Mouse (Mus musculus): ENCODE data around the gene Cacng7. TPM values are rescaled to one million over a fixed set of nuclear protein-coding genes. Genes with fewer than 3 reads are reported as not detected.

Gene Cacng7
- 3.9 and 4.6 TPM in 2 replicates for polyA plus RNA-seq (2014; fragmentation: Nextera tagmentation; extraction: Ambion mirVana)

- Histone ChIP-seq H3K4me2 (replicated peaks; ENCODE audit: low read depth, low read length) (peak within 1 kb of the TSS; percentile 71), H3K9me3 (ENCODE audit: control insufficient read depth, low read length) (no peaks in the 10 kb centered on the region), H3K4me3 (ENCODE audit: low read depth, low read length) (peak within 1 kb of the TSS; percentile 75), H3K27ac (ENCODE audit: low read depth, low read length) (peak within 1 kb of the TSS; percentile 86), H3K36me3 (ENCODE audit: control insufficient read depth, insufficient read depth, low read length) (no peaks in the 10 kb centered on the region), H3K4me1 (replicated peaks; ENCODE audit: control insufficient read depth, insufficient read depth, low read length) (peaks cover 2% of the 10 kb centered on the region; the same call in 1 of the 2 replicates), H3K9ac (ENCODE audit: low read depth, low read length) (peak within 1 kb of the TSS; percentile 84), H3K27me3 (ENCODE audit: control insufficient read depth, insufficient read depth, low read length) (peaks cover 2% of the 10 kb centered on the region)
- WGBS: under 1% methylated on average over 63 of the region's 65 CpGs
- ATAC-seq (ENCODE audit: low FRiP score) (peak; percentile 79), DNase-seq (ENCODE audit: low spot score) (peak; percentile 83)
These were observed at the start of gene Cacng7 for GRCm38 (mm10) chr7:3332619-3333521. Gene Cacng7 (plus strand): TSS chr7:3332955.

DNA sequence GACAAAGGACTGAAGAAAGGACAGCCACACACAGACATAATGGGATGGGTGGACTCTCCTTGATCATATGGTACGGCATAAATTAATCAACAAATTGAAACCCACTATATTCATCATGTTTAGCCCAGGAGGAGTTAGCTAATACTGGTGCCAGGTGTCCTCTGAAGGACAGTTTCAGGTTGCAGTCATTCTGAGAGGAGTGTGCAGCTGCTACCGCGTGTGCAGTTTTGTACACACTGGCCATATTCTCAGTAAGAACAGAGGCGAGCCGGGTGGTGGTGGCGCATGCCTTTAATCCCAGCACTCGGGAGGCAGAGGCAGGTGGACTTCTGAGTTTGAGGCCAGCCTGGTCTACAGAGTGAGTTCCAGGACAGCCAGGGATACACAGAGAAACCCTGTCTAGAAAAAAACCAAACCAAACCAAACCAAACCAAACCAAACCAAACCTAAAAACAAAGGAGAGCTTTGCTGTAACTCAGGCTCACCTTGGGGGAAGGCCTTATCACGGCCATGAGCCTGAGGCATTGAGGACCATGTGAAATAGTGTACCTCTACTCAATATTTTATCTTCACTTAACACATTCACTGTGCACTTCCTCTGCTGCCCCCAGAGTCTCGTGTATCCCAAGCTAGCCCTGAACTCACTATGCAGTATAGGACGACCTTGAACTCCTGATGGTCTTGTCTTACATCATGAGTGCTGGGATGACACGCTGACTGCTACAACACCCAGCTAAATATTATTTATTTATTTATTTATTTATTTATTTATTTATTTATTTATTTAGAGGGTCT lies 49.5 kb upstream of the Cacng7 start:
- Histone ChIP-seq H3K9me3 (ENCODE audit: control insufficient read depth, low read length) (no peaks in the 10 kb centered on the region), H3K4me1 (replicated peaks; ENCODE audit: control insufficient read depth, insufficient read depth, low read length) (no peaks in the 10 kb centered on the region), H3K4me2 (replicated peaks; ENCODE audit: low read depth, low read length) (no peak overlapping the region), H3K27me3 (ENCODE audit: control insufficient read depth, insufficient read depth, low read length) (no peaks in the 10 kb centered on the region), H3K27ac (ENCODE audit: low read depth, low read length) (no peak overlapping the region), H3K36me3 (ENCODE audit: control insufficient read depth, insufficient read depth, low read length) (no peaks in the 10 kb centered on the region), H3K4me3 (ENCODE audit: low read depth, low read length) (no peak overlapping the region), H3K9ac (ENCODE audit: low read depth, low read length) (no peak overlapping the region)
- DNase-seq (ENCODE audit: low spot score) (no peak), ATAC-seq (ENCODE audit: low FRiP score) (no peak)
- 85% methylated on average over 11 of the region's 11 CpGs for WGBS

- no peak overlapping the region for H3K27ac ChIP-seq (ENCODE audit: low read depth, low read length)
- H3K4me3 ChIP-seq (ENCODE audit: low read depth, low read length): no peak overlapping the region
- H3K9me3 ChIP-seq (ENCODE audit: control insufficient read depth, low read length): no peaks in the 10 kb centered on the region
- H3K36me3 ChIP-seq (ENCODE audit: control insufficient read depth, insufficient read depth, low read length): no peaks in the 10 kb centered on the region
- no peaks in the 10 kb centered on the region for H3K27me3 ChIP-seq (ENCODE audit: control insufficient read depth, insufficient read depth, low read length)
- DNase-seq (ENCODE audit: low spot score) (no peak), ATAC-seq (ENCODE audit: low FRiP score) (no peak)
- WGBS: 86% methylated on average over 10 of the region's 10 CpGs
- no peak overlapping the region for H3K4me2 ChIP-seq (replicated peaks; ENCODE audit: low read depth, low read length)
- H3K9ac ChIP-seq (ENCODE audit: low read depth, low read length): no peak overlapping the region
- H3K4me1 ChIP-seq (replicated peaks; ENCODE audit: control insufficient read depth, insufficient read depth, low read length): no peaks in the 10 kb centered on the region; the same call in 1 of the 2 replicates
These were observed 48.2 kb upstream of the Cacng7 start for GRCm38 (mm10) chr7:3284604-3285003.

GRCm38 (mm10) chr7:3286036-3286435 lies 46.7 kb upstream of the Cacng7 start:
- ATAC-seq (ENCODE audit: low FRiP score): no peak
- Histone ChIP-seq H3K27ac (ENCODE audit: low read depth, low read length) (no peak overlapping the region), H3K4me1 (replicated peaks; ENCODE audit: control insufficient read depth, insufficient read depth, low read length) (no peaks in the 10 kb centered on the region; the same call in none of the 2 replicates), H3K27me3 (ENCODE audit: control insufficient read depth, insufficient read depth, low read length) (no peaks in the 10 kb centered on the region), H3K4me2 (replicated peaks; ENCODE audit: low read depth, low read length) (no peak overlapping the region), H3K9me3 (ENCODE audit: control insufficient read depth, low read length) (no peaks in the 10 kb centered on the region), H3K9ac (ENCODE audit: low read depth, low read length) (no peak overlapping the region), H3K4me3 (ENCODE audit: low read depth, low read length) (no peak overlapping the region), H3K36me3 (ENCODE audit: control insufficient read depth, insufficient read depth, low read length) (no peaks in the 10 kb centered on the region)
- DNase-seq (ENCODE audit: low spot score): no peak
- 92% methylated on average over 5 of the region's 5 CpGs for WGBS

DNA sequence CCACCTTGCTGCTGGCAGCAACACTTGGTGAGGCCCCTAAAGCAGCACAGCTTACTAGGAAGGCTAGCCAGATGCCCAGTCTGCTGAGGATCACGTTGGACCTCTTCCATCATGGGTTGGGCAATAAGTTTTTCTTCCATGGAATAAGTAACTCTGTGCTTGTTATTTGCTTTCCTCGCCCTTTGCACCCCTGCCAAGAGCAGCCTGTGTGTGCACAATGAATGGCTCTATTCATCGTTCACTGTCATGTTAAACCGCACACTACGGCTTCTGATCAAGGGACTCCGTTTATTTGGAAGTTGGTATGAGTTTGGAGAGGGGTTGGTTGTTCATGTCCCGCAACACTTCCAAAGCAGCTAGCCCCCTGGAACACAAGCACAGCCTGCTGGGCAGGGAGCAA lies 45.6 kb upstream of the Cacng7 start:
- Histone ChIP-seq H3K36me3 (ENCODE audit: control insufficient read depth, insufficient read depth, low read length) (no peaks in the 10 kb centered on the region), H3K4me2 (replicated peaks; ENCODE audit: low read depth, low read length) (no peak overlapping the region), H3K9me3 (ENCODE audit: control insufficient read depth, low read length) (no peaks in the 10 kb centered on the region), H3K27ac (ENCODE audit: low read depth, low read length) (no peak overlapping the region), H3K9ac (ENCODE audit: low read depth, low read length) (no peak overlapping the region), H3K27me3 (ENCODE audit: control insufficient read depth, insufficient read depth, low read length) (no peaks in the 10 kb centered on the region), H3K4me1 (replicated peaks; ENCODE audit: control insufficient read depth, insufficient read depth, low read length) (no peaks in the 10 kb centered on the region; the same call in none of the 2 replicates), H3K4me3 (ENCODE audit: low read depth, low read length) (no peak overlapping the region)
- WGBS: 61% methylated on average over 7 of the region's 7 CpGs
- DNase-seq (ENCODE audit: low spot score) (no peak), ATAC-seq (ENCODE audit: low FRiP score) (no peak)

GRCm38 (mm10) chr7:3288976-3289970 lies 43.5 kb upstream of the Cacng7 start, which contains the start of the genes Myadm and Prkcg:
Gene Myadm (plus strand): TSS chr7:3289080.
Gene Prkcg (plus strand): TSS chr7:3289179.
- 2% methylated on average over 30 of the region's 30 CpGs for WGBS
- H3K9ac ChIP-seq (ENCODE audit: low read depth, low read length): peak within 1 kb of the TSS; percentile 58
- no peaks in the 10 kb centered on the region; the same call in none of the 2 replicates for H3K4me1 ChIP-seq (replicated peaks; ENCODE audit: control insufficient read depth, insufficient read depth, low read length)

GRCm38 (mm10) chr7:3290257-3291033 lies 42.3 kb upstream of the Cacng7 start:
- Histone ChIP-seq H3K27me3 (ENCODE audit: control insufficient read depth, insufficient read depth, low read length) (no peaks in the 10 kb centered on the region), H3K36me3 (ENCODE audit: control insufficient read depth, insufficient read depth, low read length) (no peaks in the 10 kb centered on the region), H3K9ac (ENCODE audit: low read depth, low read length) (no peak overlapping the region; the same call in 1 of the 2 replicates), H3K9me3 (ENCODE audit: control insufficient read depth, low read length) (no peaks in the 10 kb centered on the region), H3K27ac (ENCODE audit: low read depth, low read length) (peak overlapping the region; percentile 61; the same call in 1 of the 2 replicates), H3K4me2 (replicated peaks; ENCODE audit: low read depth, low read length) (peak overlapping the region; percentile 63), H3K4me1 (replicated peaks; ENCODE audit: control insufficient read depth, insufficient read depth, low read length) (no peaks in the 10 kb centered on the region; the same call in none of the 2 replicates), H3K4me3 (ENCODE audit: low read depth, low read length) (peak overlapping the region; percentile 44)
- peak; percentile 98 for DNase-seq (ENCODE audit: low spot score)
- peak; percentile 96 for ATAC-seq (ENCODE audit: low FRiP score)
- WGBS: under 1% methylated on average over 18 of the region's 18 CpGs

More at GRCm38 (mm10) chr7:3288976-3289970, 43.5 kb upstream of the Cacng7 start, which contains the start of the genes Myadm and Prkcg:
- DNase-seq (ENCODE audit: low spot score): peak; percentile 81
- peak; percentile 39 for ATAC-seq (ENCODE audit: low FRiP score)
- Histone ChIP-seq H3K36me3 (ENCODE audit: control insufficient read depth, insufficient read depth, low read length) (no peaks in the 10 kb centered on the region), H3K9me3 (ENCODE audit: control insufficient read depth, low read length) (no peaks in the 10 kb centered on the region), H3K4me2 (replicated peaks; ENCODE audit: low read depth, low read length) (peak within 1 kb of the TSS; percentile 63), H3K4me3 (ENCODE audit: low read depth, low read length) (peak within 1 kb of the TSS; percentile 44), H3K27me3 (ENCODE audit: control insufficient read depth, insufficient read depth, low read length) (no peaks in the 10 kb centered on the region), H3K27ac (ENCODE audit: low read depth, low read length) (peak within 1 kb of the TSS; percentile 61)
